Mouse (Mus musculus) liver, embryonic 11.5 days (tissue): ENCODE results near the gene Cnot1. TPM values are rescaled to one million over a fixed set of nuclear protein-coding genes. Genes with fewer than 3 reads are reported as not detected.

ENCODE experiments used
- ATAC-seq: fragments of 200-750 bp; cut with Nextera tagmentation; replicated peaks from 2 replicates; pipeline ENCODE4 v1.8.0; 2017; ENCODE audit warnings: moderate number of reproducible peaks, mild to moderate bottlenecking, moderate TSS enrichment, moderate library complexity; ENCODE audit not compliant: low FRiP score
- DNase-seq: peaks from one replicate; pipeline ENCODE4 v3.0.0-alpha.2; 2017; ENCODE audit warnings: low spot score
- H3K27ac ChIP-seq: fragments of 300-500 bp; sonication (generic); 2 replicates; pipeline ENCODE4 v1.5.1; 2014; ENCODE audit warnings: mild to moderate bottlenecking, low read depth, low read length, control low read depth
- H3K27me3 ChIP-seq: fragments of 300-500 bp; sonication (generic); replicated peaks from 2 replicates; pipeline ENCODE4 v1.6.1; 2014; ENCODE audit warnings: low read length, mixed read lengths; ENCODE audit not compliant: control insufficient read depth, insufficient read depth
- H3K36me3 ChIP-seq: fragments of 300-500 bp; sonication (generic); 2 replicates; pipeline ENCODE4 v1.6.1; 2014; ENCODE audit warnings: mild to moderate bottlenecking, low read length, moderate library complexity, mixed read lengths; ENCODE audit not compliant: control insufficient read depth, insufficient read depth
- H3K4me1 ChIP-seq: fragments of 300-500 bp; sonication (generic); replicated peaks from 2 replicates; pipeline ENCODE4 v1.6.1; 2014; ENCODE audit warnings: low read length, mixed read lengths; ENCODE audit not compliant: control insufficient read depth, insufficient read depth
- H3K4me2 ChIP-seq: fragments of 300-500 bp; sonication (generic); 2 replicates; pipeline ENCODE4 v1.6.1; 2014; ENCODE audit warnings: mild to moderate bottlenecking, control low read depth, moderate library complexity
- H3K4me3 ChIP-seq: fragments of 300-500 bp; sonication (generic); 2 replicates; pipeline ENCODE4 v1.5.1; 2014; ENCODE audit warnings: low read depth, low read length, control low read depth
- H3K9ac ChIP-seq: fragments of 300-500 bp; sonication (generic); 2 replicates; pipeline ENCODE4 v1.6.1; 2014; ENCODE audit warnings: low read depth, low read length, control low read depth
- H3K9me3 ChIP-seq: fragments of 300-500 bp; sonication (generic); 2 replicates; pipeline ENCODE4 v1.6.1; 2016; ENCODE audit warnings: low read length, inconsistent platforms, mixed read lengths; ENCODE audit not compliant: control insufficient read depth
- WGBS: fragments of 180-500 bp; shearing (Covaris S2); extraction: QIAGEN DNeasy Blood & Tissue Kit; methylation state at CpG from one replicate; pipeline ENCODE4 v1.1.7; 2014; 5-methylcytosine and 5-hydroxymethylcytosine counted together
- polyA plus RNA-seq: library from polyadenylated mRNA; unstranded; fragments of >200 nt; fragmentation: Nextera tagmentation; extraction: Ambion mirVana; gene quantifications from 2 replicates; pipeline ENCODE4 v1.2.1, GENCODE M21; 2014

Cnot1 gene
- 94.4 and 102 TPM in 2 replicates for polyA plus RNA-seq

- under 1% methylated on average over 44 of the region's 44 CpGs for WGBS
- H3K4me2 ChIP-seq = peak within 1 kb of the TSS; percentile 97
- ATAC-seq (peak; percentile 95), DNase-seq (peak; percentile 97)
- H3K27ac ChIP-seq = peak within 1 kb of the TSS; percentile 94
- no peaks in the 10 kb centered on the region for H3K9me3 ChIP-seq
- H3K9ac ChIP-seq = peak within 1 kb of the TSS; percentile 99
- H3K36me3 ChIP-seq = peaks cover 6% of the 10 kb centered on the region; the same call in 1 of the 2 replicates
- H3K27me3 ChIP-seq = no peaks in the 10 kb centered on the region
- peaks cover 25% of the 10 kb centered on the region for H3K4me1 ChIP-seq
- peak within 1 kb of the TSS; percentile 99 for H3K4me3 ChIP-seq
Observed at GRCm38 (mm10) chr8:95807331-95807843, at the start of gene Cnot1. Cnot1 (minus strand) TSS chr8:95807464.

GRCm38 (mm10) chr8:95854174-95854573, 46.9 kb upstream of the Cnot1 start:
- no peak overlapping the region for H3K4me3 ChIP-seq
- no peaks in the 10 kb centered on the region for H3K27me3 ChIP-seq
- no peak overlapping the region for H3K9ac ChIP-seq
- H3K4me1 ChIP-seq = peaks cover 8% of the 10 kb centered on the region
- ATAC-seq (no peak), DNase-seq (no peak)
- H3K9me3 ChIP-seq = no peaks in the 10 kb centered on the region
- H3K4me2 ChIP-seq = no peak overlapping the region
- H3K27ac ChIP-seq = no peak overlapping the region
- no peaks in the 10 kb centered on the region for H3K36me3 ChIP-seq
- WGBS = 79% methylated on average over 6 of the region's 6 CpGs

- H3K9me3 ChIP-seq = no peaks in the 10 kb centered on the region
- 0 out of 2 replicates have a peak within 1 kb of the TSS, but pooled peaks have one; percentile 19 for H3K27ac ChIP-seq
- 15% methylated on average over 22 of the region's 22 CpGs for WGBS
- H3K4me2 ChIP-seq = peak within 1 kb of the TSS; percentile 89
- DNase-seq (peak; percentile 53), ATAC-seq (peak; percentile 93)
- no peaks in the 10 kb centered on the region for H3K27me3 ChIP-seq
- H3K4me1 ChIP-seq = peaks cover 10% of the 10 kb centered on the region
- peaks cover 2% of the 10 kb centered on the region; the same call in 1 of the 2 replicates for H3K36me3 ChIP-seq
- peak within 1 kb of the TSS; percentile 75 for H3K4me3 ChIP-seq
- H3K9ac ChIP-seq = peak within 1 kb of the TSS; percentile 79
Observed at GRCm38 (mm10) chr8:95853102-95853843, 46.0 kb upstream of the Cnot1 start, which contains the start of gene Slc38a7. Slc38a7 (minus strand) TSS chr8:95853539.

GRCm38 (mm10) chr8:95852290-95852689, 45.0 kb upstream of the Cnot1 start:
- 0 out of 2 replicates have a peak overlapping the region, but pooled peaks have one; percentile 19 for H3K27ac ChIP-seq
- no peak overlapping the region for H3K9ac ChIP-seq
- H3K4me3 ChIP-seq = peak overlapping the region; percentile 75
- H3K36me3 ChIP-seq = peaks cover 3% of the 10 kb centered on the region; the same call in 1 of the 2 replicates
- ATAC-seq (0 out of 2 replicates have a peak, but pooled peaks have one; percentile 6), DNase-seq (no peak)
- peak overlapping the region; percentile 89 for H3K4me2 ChIP-seq
- H3K4me1 ChIP-seq = peaks cover 11% of the 10 kb centered on the region
- no peaks in the 10 kb centered on the region for H3K9me3 ChIP-seq
- 45% methylated on average over 4 of the region's 4 CpGs for WGBS
- H3K27me3 ChIP-seq = no peaks in the 10 kb centered on the region

GRCm38 (mm10) chr8:95850326-95850725, 43.1 kb upstream of the Cnot1 start:
- Histone ChIP-seq H3K4me2 (no peak overlapping the region), H3K27ac (no peak overlapping the region), H3K36me3 (peaks cover 7% of the 10 kb centered on the region; the same call in 1 of the 2 replicates), H3K9me3 (no peaks in the 10 kb centered on the region), H3K9ac (no peak overlapping the region), H3K4me3 (no peak overlapping the region), H3K4me1 (peaks cover 11% of the 10 kb centered on the region), H3K27me3 (no peaks in the 10 kb centered on the region)
- ATAC-seq (no peak), DNase-seq (no peak)
- WGBS = 89% methylated on average over 2 of the region's 2 CpGs

GRCm38 (mm10) chr8:95848734-95849464, 41.6 kb upstream of the Cnot1 start:
- 87% methylated on average over 19 of the region's 19 CpGs for WGBS
- no peak overlapping the region for H3K4me2 ChIP-seq
- H3K9me3 ChIP-seq = no peaks in the 10 kb centered on the region
- peaks cover 11% of the 10 kb centered on the region for H3K4me1 ChIP-seq
- DNase-seq (no peak), ATAC-seq (no peak)
- H3K9ac ChIP-seq = no peak overlapping the region
- H3K27me3 ChIP-seq = no peaks in the 10 kb centered on the region
- peaks cover 7% of the 10 kb centered on the region for H3K36me3 ChIP-seq
- no peak overlapping the region for H3K27ac ChIP-seq
- H3K4me3 ChIP-seq = no peak overlapping the region

GRCm38 (mm10) chr8:95848061-95848551, 40.8 kb upstream of the Cnot1 start:
- ATAC-seq = peak; percentile 44
- 69% methylated on average over 24 of the region's 24 CpGs for WGBS

GRCm38 (mm10) chr8:95845026-95845425, 37.8 kb upstream of the Cnot1 start:
- WGBS = 92% methylated on average over 7 of the region's 7 CpGs
- no peak for ATAC-seq
- H3K36me3 ChIP-seq = peaks cover 9% of the 10 kb centered on the region

More at GRCm38 (mm10) chr8:95848061-95848551, 40.8 kb upstream of the Cnot1 start:
- no peak for DNase-seq
- H3K9ac ChIP-seq = no peak overlapping the region
- peaks cover 7% of the 10 kb centered on the region for H3K36me3 ChIP-seq
- H3K4me3 ChIP-seq = no peak overlapping the region; the same call in 1 of the 2 replicates
- H3K4me1 ChIP-seq = peaks cover 11% of the 10 kb centered on the region
- no peaks in the 10 kb centered on the region for H3K27me3 ChIP-seq
- H3K4me2 ChIP-seq = no peak overlapping the region
- no peak overlapping the region for H3K27ac ChIP-seq
- no peaks in the 10 kb centered on the region for H3K9me3 ChIP-seq

More at GRCm38 (mm10) chr8:95845026-95845425, 37.8 kb upstream of the Cnot1 start:
- H3K4me3 ChIP-seq = no peak overlapping the region
- H3K27me3 ChIP-seq = no peaks in the 10 kb centered on the region
- no peak for DNase-seq
- no peak overlapping the region for H3K9ac ChIP-seq
- peaks cover 3% of the 10 kb centered on the region; the same call in 1 of the 2 replicates for H3K4me1 ChIP-seq
- H3K9me3 ChIP-seq = no peaks in the 10 kb centered on the region
- no peak overlapping the region for H3K4me2 ChIP-seq
- no peak overlapping the region for H3K27ac ChIP-seq
